Mouse (Mus musculus): Measurements from ENCODE around the gene Dnm3. TPM values are rescaled to one million over a fixed set of nuclear protein-coding genes. Genes with fewer than 3 reads are reported as not detected.
"Not testable (repeated sequence)": the region's sequence is repeated elsewhere in the genome, so short reads cannot be mapped to it uniquely, and the experiment has no call there.

The Dnm3 gene
- polyA plus RNA-seq, 2 experiments, result 14.7 to 21.9 TPM

- ATAC-seq (ENCODE audit: low FRiP score, low read depth) (no peak), DNase-seq (ENCODE audit: low spot score) (no peak)
- Histone ChIP-seq H3K27me3 (ENCODE audit: control insufficient read depth, insufficient read depth, low read length) (no peaks in the 10 kb centered on the region), H3K27ac (replicated peaks; ENCODE audit: low read depth, low read length) (no peak overlapping the region), H3K4me2 (replicated peaks; ENCODE audit: low read depth, low read length, severe bottlenecking) (no peak overlapping the region), H3K36me3 (ENCODE audit: control insufficient read depth, insufficient read depth, low read length) (no peaks in the 10 kb centered on the region), H3K9ac (ENCODE audit: low read depth, low read length, severe bottlenecking) (no peak overlapping the region), H3K9me3 (ENCODE audit: control insufficient read depth, low read length) (no peaks in the 10 kb centered on the region), H3K4me3 (replicated peaks; ENCODE audit: low read length) (no peak overlapping the region), H3K4me1 (ENCODE audit: control insufficient read depth, insufficient read depth, low read length) (no peaks in the 10 kb centered on the region)
- WGBS, result 58% methylated on average over 14 of the region's 14 CpGs
- no peak for TF ChIP-seq POLR2A (IDR thresholded peaks at IDR 0.05; ENCODE audit: borderline replicate concordance, extremely low read depth, insufficient read depth, insufficient read length)
Measured at GRCm38 (mm10) chr1:162410207-162410965, 67.4 kb downstream of the Dnm3 start.

DNA sequence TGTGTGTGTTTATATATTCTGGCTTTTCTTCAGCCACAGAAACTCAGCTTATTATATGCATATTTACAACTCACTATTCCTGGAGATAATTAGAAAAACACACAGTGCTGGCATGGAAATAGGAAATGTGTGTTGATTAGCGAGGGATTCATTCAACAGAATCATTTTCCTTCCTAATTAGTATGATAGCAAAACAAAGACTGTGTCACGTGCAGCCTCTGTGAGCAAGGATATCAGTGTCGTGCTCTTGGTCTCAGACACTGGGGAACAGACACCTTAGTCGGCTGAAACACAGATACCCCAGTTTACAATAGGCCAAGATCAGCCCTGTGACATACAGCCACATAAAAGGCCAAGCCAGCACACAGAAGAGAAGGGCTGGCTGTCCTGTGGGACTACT lies 83.3 kb downstream of the Dnm3 start:
- H3K27ac ChIP-seq (replicated peaks; ENCODE audit: low read depth, low read length), result no peak overlapping the region
- no peaks in the 10 kb centered on the region for H3K27me3 ChIP-seq (ENCODE audit: control insufficient read depth, insufficient read depth, low read length)
- TF ChIP-seq POLR2A (IDR thresholded peaks at IDR 0.05; ENCODE audit: borderline replicate concordance, extremely low read depth, insufficient read depth, insufficient read length), result no peak
- DNase-seq (ENCODE audit: low spot score), result no peak
- H3K4me1 ChIP-seq (ENCODE audit: control insufficient read depth, insufficient read depth, low read length), result no peaks in the 10 kb centered on the region
- ATAC-seq (ENCODE audit: low FRiP score, low read depth), result no peak
- H3K4me2 ChIP-seq (replicated peaks; ENCODE audit: low read depth, low read length, severe bottlenecking), result no peak overlapping the region
- H3K4me3 ChIP-seq (replicated peaks; ENCODE audit: low read length), result no peak overlapping the region
- WGBS, result 56% methylated on average over 4 of the region's 4 CpGs
- H3K36me3 ChIP-seq (ENCODE audit: control insufficient read depth, insufficient read depth, low read length), result no peaks in the 10 kb centered on the region
- no peaks in the 10 kb centered on the region for H3K9me3 ChIP-seq (ENCODE audit: control insufficient read depth, low read length)
- H3K9ac ChIP-seq (ENCODE audit: low read depth, low read length, severe bottlenecking), result no peak overlapping the region

GRCm38 (mm10) chr1:162388442-162389165 lies 89.2 kb downstream of the Dnm3 start:
- WGBS, result 83% methylated on average over 5 of the region's 5 CpGs
- DNase-seq (ENCODE audit: low spot score) (no peak), ATAC-seq (ENCODE audit: low FRiP score, low read depth) (no peak)
- Histone ChIP-seq H3K27me3 (ENCODE audit: control insufficient read depth, insufficient read depth, low read length) (no peaks in the 10 kb centered on the region), H3K27ac (replicated peaks; ENCODE audit: low read depth, low read length) (no peak overlapping the region), H3K36me3 (ENCODE audit: control insufficient read depth, insufficient read depth, low read length) (no peaks in the 10 kb centered on the region), H3K4me1 (ENCODE audit: control insufficient read depth, insufficient read depth, low read length) (no peaks in the 10 kb centered on the region), H3K9me3 (ENCODE audit: control insufficient read depth, low read length) (no peaks in the 10 kb centered on the region), H3K4me3 (replicated peaks; ENCODE audit: low read length) (no peak overlapping the region), H3K4me2 (replicated peaks; ENCODE audit: low read depth, low read length, severe bottlenecking) (no peak overlapping the region), H3K9ac (ENCODE audit: low read depth, low read length, severe bottlenecking) (no peak overlapping the region)
- TF ChIP-seq POLR2A (IDR thresholded peaks at IDR 0.05; ENCODE audit: borderline replicate concordance, extremely low read depth, insufficient read depth, insufficient read length), result no peak

DNA sequence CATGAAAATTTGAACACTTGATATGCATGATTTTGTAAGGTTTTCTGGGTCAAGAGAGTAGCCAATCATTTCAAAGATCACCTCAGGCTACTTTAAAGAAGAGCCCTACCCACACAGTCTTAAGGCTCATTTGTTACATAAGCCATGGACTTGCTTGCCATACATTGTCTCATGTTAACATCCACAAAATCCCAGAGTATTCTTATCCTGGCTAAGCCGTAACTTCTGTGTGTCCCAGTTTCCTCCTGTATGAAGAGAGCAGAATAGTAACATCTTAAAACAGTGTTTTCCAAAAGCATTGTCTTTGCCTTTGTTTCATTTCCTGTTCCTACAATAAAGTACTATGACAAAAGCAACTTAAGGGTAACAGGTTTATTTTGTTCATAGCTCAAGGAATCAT lies 104.8 kb downstream of the Dnm3 start:
- not testable (repeated sequence) for H3K9ac ChIP-seq (ENCODE audit: low read depth, low read length, severe bottlenecking); H3K27me3 ChIP-seq (ENCODE audit: control insufficient read depth, insufficient read depth, low read length); H3K4me1 ChIP-seq (ENCODE audit: control insufficient read depth, insufficient read depth, low read length); H3K36me3 ChIP-seq (ENCODE audit: control insufficient read depth, insufficient read depth, low read length); H3K4me3 ChIP-seq (replicated peaks; ENCODE audit: low read length); H3K4me2 ChIP-seq (replicated peaks; ENCODE audit: low read depth, low read length, severe bottlenecking); H3K27ac ChIP-seq (replicated peaks; ENCODE audit: low read depth, low read length); ATAC-seq (ENCODE audit: low FRiP score, low read depth); DNase-seq (ENCODE audit: low spot score); H3K9me3 ChIP-seq (ENCODE audit: control insufficient read depth, low read length)
- WGBS, result 100% methylated on average over 1 of the region's 1 CpGs

GRCm38 (mm10) chr1:162369726-162370125 lies 108.1 kb downstream of the Dnm3 start:
- H3K36me3 ChIP-seq (ENCODE audit: control insufficient read depth, insufficient read depth, low read length), result no peaks in the 10 kb centered on the region
- H3K9ac ChIP-seq (ENCODE audit: low read depth, low read length, severe bottlenecking), result no peak overlapping the region
- H3K27ac ChIP-seq (replicated peaks; ENCODE audit: low read depth, low read length), result no peak overlapping the region
- DNase-seq (ENCODE audit: low spot score), result peak; percentile 21
- no peak for ATAC-seq (ENCODE audit: low FRiP score, low read depth)
- TF ChIP-seq POLR2A (IDR thresholded peaks at IDR 0.05; ENCODE audit: borderline replicate concordance, extremely low read depth, insufficient read depth, insufficient read length), result no peak
- H3K27me3 ChIP-seq (ENCODE audit: control insufficient read depth, insufficient read depth, low read length), result no peaks in the 10 kb centered on the region
- H3K4me2 ChIP-seq (replicated peaks; ENCODE audit: low read depth, low read length, severe bottlenecking), result no peak overlapping the region
- H3K4me3 ChIP-seq (replicated peaks; ENCODE audit: low read length), result no peak overlapping the region
- 69% methylated on average over 4 of the region's 4 CpGs for WGBS
- H3K9me3 ChIP-seq (ENCODE audit: control insufficient read depth, low read length), result no peaks in the 10 kb centered on the region
- H3K4me1 ChIP-seq (ENCODE audit: control insufficient read depth, insufficient read depth, low read length), result no peaks in the 10 kb centered on the region

All from limb, embryonic 14.5 days (tissue).